Mouse (Mus musculus) spleen, adult 2 months (tissue): ENCODE measurements around the gene Arhgef38.

Experiments
- CTCF ChIP-seq: fragments of 200-500 bp; IDR thresholded peaks from 2 replicates; pipeline ENCODE4 v1.5.1; 2011; ENCODE audit warnings: mild to moderate bottlenecking, inconsistent platforms; ENCODE audit not compliant: insufficient read depth, insufficient read length, insufficient replicate concordance; ENCODE audit errors: extremely low read depth
- POLR2A ChIP-seq: fragments of 200-500 bp; IDR thresholded peaks from 2 replicates; pipeline ENCODE4 v1.6.1; 2011; ENCODE audit warnings: low read depth, low read length, inconsistent platforms

- TF ChIP-seq CTCF: no peak
- no peak for TF ChIP-seq POLR2A
Measured at GRCm38 (mm10) chr3:133108731-133109130, 126.0 kb downstream of the Arhgef38 start.
